Mouse (Mus musculus) retina, embryonic 14.5 days (tissue): ENCODE measurements around the gene R3hdm4.

Source experiments
- DNase-seq: peaks from one replicate; pipeline ENCODE4 v3.0.0-alpha.2; 2015; ENCODE audit warnings: low spot score

Gene R3hdm4

DNA sequence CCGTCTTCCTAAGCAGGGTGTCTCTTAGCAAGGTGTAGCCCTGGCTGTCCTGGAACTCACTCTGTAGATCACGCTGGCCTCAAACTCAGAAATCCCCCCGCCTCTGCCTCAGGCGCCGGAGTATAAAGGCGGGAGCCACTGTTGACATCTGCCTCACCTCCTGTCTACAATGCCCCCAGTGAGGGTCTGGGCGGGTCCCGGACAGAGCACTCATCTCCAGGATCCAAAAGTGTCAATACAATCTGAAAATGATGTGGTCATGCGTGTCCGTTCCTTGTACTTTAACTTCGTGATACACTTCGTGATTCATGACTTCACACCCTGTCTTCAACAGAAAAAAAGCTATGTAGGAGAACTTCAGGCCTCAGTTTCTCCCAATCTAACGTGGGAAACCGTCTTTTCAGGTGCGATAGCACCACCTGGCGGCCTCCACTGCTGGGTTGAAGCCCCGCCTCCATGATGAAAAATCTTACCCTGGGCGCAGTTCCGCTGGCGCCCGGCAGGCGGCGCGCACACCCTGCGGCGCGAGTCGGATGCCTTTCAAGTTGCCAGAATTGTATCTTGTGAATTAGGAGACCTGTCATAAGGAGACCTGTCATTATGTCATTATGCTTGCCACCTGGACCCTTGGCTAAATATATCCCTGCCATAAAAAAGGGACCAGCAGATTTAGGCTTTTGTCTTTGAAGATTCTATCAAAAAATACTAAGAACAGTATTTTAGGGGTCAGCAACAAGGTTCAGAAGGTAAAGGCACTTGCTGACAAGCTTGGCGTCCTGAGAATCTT is 4.2 kb upstream of the R3hdm4 start:
- peak; percentile 93 for DNase-seq

DNA sequence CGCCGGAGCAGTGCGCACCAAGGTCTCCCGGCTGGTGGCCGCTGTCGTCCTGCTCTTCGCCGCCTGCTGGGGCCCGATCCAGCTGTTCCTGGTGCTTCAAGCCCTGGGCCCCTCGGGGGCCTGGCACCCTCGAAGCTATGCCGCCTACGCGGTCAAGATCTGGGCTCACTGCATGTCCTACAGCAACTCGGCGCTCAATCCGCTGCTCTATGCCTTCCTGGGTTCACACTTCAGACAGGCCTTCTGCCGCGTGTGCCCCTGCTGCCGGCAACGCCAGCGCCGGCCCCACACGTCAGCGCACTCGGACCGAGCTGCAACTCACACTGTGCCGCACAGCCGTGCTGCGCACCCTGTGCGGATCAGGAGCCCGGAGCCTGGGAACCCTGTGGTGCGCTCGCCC is 564 bp upstream of the R3hdm4 start:
- peak; percentile 47 for DNase-seq

- peak; percentile 50 for DNase-seq
Measured at GRCm38 (mm10) chr10:79920056-79920890, 735 bp downstream of the R3hdm4 start.

- DNase-seq: no peak
Measured at GRCm38 (mm10) chr10:79919251-79919849, 1.7 kb downstream of the R3hdm4 start.

DNA sequence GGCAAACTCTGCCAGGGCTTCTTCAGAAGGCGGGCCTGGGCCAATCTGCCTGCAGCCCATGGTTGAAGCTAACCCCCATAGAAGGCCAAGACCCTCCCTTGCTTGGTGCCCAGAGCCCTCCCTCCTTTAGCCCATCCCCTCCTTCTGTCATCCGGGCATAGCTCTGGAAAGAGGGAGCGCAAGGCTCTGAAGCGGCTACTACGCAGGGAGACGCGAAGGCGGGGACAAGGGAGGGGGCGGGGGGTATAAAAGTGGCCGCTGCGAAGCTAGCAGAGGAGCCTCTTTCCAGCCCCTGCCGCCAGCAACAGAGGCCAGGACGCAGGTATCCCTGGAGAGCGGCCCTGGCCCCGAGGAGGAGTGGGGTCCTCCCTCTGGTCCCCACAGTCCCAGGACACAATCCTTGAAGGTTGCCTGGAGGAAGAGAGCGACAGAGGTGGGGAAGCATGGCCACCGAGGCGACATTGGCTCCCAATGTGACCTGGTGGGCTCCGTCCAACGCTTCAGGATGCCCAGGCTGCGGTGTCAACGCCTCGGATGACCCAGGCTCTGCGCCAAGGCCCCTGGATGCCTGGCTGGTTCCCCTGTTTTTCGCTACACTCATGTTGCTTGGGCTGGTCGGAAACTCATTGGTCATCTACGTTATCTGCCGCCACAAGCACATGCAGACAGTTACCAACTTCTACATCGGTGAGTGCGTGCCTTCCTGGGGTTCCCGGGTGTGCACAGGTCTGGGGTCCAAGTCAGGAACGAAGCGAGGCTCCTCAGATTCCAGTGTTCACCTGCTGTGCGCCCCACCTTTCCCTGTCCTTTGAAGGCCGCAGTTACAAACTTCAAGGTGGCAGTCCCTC is 2.6 kb downstream of the R3hdm4 start:
- DNase-seq: peak; percentile 42

- no peak for DNase-seq
Measured at GRCm38 (mm10) chr10:79917532-79918100, 3.4 kb downstream of the R3hdm4 start.

DNA sequence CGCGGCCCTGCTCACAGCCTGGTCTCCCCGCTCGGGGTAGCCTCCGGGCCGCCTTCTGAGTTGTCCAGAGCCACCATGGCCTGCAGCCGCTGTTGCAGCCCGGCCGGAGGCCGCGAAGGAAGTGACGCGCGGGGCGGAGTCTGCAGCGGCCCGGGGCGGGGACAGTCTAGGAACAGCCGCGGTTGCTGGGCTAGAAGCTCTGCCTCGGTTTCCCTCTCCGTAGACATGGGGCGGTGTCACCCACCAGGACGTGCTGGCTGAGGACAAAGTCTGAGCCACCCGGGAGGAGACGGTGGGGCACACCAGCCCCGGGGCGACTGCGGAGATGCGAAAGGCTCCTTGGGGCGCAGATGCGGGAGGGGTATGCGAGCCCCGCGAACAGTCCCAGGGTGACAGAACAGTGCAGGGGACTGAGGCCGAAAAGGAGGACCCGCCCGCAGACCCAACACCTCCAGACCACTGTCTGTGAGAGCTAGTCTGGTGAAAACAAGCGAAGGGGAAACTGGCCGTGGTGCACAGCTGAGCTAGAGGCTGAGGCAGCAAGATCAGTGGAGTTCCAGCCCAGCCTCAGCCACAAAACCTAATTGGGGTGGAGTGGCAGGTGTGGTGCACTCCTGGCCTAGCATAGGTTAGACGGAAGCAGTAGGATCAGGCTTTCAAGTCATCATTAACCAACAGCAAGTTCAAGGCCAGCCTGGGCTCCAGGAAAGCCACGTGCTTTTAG is 4.0 kb downstream of the R3hdm4 start, which contains the start of gene Kiss1r:
Gene Kiss1r (plus strand): TSS at position 164 of the 724 bp plus-strand sequence.
- DNase-seq: peak; percentile 84

GRCm38 (mm10) chr10:79916081-79916480 is 4.9 kb downstream of the R3hdm4 start:
- no peak for DNase-seq

- no peak for DNase-seq
Measured at GRCm38 (mm10) chr10:79914948-79915596, 5.9 kb downstream of the R3hdm4 start.

DNA sequence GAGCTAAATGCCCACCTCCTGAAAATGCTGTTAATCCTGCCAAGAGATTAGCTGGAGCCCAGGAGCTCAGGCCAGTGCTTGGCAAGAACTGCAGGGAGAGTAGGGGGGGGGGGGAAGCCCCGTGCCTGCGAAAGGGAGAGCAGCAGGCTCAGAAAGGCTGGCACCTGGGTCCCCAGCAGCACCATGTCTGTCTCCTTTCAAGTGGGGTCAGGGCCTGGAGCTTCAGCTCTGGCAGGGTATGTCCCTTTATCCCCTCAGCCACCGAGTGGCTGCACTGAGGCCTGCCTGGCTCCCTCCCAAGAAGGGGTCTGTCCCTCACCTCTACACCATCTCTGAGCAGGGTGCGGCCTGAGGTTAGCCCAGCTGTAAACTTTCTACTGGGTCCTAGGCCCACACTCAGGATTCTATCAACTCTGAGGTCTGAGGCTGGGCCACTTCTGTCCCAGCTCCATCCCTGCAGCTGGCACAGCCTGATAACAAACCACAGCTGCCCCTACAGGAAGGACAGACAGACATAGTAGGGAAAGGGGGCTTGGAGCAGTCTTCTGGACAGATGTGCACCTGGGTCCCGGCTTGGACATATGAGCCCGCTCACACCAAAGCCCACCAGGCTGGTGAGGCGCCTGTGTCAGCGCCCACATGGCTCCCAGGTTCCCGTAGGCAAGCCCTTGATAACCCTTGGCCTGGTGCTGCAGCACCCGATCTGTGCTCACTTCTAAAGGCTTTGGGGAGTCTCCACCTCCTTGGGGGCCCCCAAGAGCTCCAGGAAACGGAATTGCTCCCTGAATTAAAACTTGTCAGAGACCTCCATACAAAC is 6.7 kb downstream of the R3hdm4 start:
- no peak for DNase-seq

GRCm38 (mm10) chr10:79912412-79912811 is 8.6 kb downstream of the R3hdm4 start:
- DNase-seq: no peak

DNA sequence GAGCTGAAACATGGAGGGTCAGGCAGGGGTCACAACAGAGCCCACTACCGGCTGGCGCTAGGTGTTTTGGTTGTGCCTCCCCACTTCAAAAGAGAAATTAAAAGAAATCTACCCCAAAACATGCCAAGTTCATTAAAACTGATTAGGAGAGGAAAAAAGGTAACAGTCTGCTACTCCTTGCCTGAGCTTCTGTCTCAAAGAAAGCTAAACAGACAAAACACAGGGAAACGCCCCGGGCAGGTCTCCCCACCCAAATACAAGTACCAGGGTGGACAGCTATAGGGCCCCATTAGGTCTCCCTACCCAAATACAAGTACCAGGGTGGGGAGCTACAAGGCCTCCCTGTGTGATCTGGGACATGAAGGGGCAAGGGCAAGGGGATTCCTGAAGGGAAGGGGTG is 10.5 kb downstream of the R3hdm4 start, which contains the start of gene Gm26602:
Gene Gm26602 (plus strand): TSS at position 301 of the 400 bp plus-strand sequence.
- DNase-seq: no peak

DNA sequence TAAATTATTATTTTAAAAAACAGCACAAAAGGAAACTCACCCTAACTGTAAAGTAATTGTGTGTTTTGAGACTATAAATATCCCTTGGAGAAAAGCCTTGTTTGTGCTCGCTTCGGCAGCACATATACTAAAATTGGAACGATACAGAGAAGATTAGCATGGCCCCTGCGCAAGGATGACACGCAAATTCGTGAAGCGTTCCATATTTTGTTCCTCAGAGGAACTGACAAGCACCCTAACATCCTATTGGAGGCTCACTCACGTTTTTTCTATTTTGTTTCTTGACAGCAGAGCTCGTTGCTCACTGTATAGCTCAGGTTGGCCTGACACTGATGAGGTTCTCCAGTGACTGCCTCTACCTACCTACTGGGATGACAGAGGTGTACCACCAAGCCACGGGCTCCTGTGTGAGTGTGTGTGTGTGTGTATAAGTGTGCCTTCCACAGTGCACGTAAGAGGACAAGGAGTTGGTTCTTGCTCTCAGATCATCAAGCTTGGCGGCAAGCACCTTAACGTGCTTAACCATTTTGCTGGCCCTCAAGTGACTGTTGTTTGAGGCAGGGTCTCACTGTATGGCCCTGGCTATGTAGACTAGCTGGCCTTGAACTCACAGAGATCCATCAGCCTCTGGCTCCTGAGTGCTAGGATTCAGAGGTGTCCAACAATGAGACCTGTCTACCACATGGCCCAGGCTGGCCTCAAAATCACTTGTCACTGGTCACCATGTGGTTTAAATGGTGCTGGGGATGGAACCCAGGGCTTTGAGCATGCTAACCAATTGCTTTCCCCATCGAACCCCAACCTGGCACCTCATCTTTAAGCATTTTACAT is 11.7 kb downstream of the R3hdm4 start:
- no peak for DNase-seq

DNA sequence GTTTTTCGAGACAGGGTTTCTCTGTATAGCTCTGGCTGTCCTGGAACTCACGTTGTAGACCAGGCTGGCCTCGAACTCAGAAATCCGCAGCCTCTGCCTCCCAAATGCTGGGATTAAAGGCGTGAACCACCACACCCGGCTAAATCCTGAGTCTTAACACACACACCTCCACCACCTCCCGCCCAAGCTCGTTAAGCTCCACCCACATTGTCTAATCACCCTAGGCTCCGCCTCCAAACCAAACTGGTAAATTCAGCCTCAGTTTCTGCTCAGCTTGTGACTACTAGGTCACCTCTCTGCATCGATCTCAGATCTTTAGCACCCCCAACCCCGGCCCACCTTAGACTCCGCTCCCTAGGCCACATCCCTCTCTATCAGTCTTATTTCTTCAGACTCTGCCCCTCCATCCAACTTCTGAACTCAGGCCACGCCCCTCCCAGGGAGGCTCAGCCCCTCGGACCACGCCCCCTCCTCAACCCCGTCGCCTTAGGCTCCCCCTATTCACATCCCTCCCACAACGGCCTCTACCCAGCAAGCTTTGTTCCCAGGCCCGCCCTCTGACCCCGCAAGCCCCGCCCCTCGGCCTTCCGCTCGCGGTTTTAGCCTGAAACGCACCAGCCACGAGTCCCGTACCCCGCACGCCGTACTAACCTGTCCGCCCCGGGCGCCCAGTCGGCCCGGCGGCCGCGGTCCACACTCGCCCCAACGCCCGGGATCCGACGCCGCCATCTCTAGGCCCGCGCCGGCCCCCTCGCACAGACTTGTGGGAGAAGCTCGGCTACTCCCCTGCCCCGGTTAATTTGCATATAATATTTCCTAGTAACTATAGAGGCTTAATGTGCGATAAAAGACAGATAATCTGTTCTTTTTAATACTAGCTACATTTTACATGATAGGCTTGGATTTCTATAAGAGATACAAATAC is 12.6 kb downstream of the R3hdm4 start, which contains the start of gene Med16:
Gene Med16 (minus strand): TSS at position 757 of the 925 bp plus-strand sequence.
- DNase-seq: peak; percentile 98

DNA sequence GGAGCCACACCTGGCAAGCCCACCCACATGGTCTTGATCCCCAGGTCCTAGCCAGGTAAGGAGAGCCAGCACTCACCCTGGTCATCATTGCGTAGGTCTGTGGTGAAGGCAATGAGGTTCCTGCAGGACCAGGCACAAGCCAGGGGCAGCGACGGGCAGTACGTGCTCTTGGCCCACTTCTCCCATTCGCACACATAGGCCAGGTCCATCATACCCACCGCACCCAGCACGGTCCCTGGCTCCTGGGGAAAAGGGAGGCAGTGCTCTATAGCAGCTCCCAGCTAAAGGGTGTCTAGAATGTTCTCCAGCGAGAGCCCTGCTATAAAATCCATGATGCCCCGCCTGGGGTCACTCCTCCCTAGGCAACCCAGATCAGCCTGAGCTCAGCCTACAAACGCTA is 13.6 kb downstream of the R3hdm4 start:
- DNase-seq: no peak

GRCm38 (mm10) chr10:79906712-79907111 is 14.3 kb downstream of the R3hdm4 start:
- DNase-seq: no peak

GRCm38 (mm10) chr10:79900951-79901410 is 20.0 kb downstream of the R3hdm4 start:
- peak; percentile 92 for DNase-seq
